Mouse (Mus musculus) CD4-positive, CD25-positive, alpha-beta regulatory T cell, adult 4 months (primary cell): ENCODE measurements at regions not wholly inside any gene's neighbourhood (a gene's known extent, or its start where the extent isn't known, plus 50 kb on each side); places are given as distances from the start of the nearest gene placed in this dataset.

ENCODE experiments used
- ATAC-seq: one replicate; pipeline ENCODE4 v1.8.0; 2017

DNA sequence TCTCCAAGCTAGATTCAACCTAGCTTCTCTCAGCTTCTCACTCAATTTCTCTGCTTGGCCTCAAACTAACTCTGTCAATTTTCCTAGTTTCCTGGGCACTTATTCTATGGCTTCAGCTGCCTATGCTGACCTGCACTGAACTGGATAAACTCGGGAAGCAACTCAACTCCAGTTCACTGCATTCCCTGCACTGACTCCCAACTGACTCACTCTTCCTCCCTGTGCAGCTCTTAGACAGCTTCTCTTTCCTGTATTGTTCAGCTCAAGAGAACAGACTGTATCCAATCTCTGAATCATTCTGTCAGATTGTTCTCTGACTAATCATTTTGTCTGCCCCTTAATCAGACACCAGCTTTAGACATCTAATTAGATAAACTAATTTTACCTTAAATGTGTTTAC is 581.4 kb upstream of the N6amt1 start:
- no peak for ATAC-seq

DNA sequence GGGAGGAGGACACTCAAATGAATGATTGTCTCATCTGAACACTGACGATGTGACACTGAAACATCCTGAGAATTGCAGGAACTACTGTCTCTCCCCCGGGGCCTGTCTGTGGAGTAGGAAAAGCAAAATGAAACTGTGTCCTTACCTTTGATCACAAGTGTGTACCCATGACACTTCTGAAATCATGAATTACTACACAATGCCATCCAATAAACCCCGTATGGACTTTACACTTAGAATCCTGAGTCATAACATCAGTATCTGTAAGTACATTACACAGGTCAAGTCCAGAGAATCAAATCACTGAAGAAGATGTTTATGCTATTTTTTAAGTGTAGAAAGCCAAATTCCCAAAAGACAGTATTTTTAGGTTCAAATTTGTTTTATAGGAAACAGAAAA is 585.1 kb upstream of the N6amt1 start:
- no peak for ATAC-seq

DNA sequence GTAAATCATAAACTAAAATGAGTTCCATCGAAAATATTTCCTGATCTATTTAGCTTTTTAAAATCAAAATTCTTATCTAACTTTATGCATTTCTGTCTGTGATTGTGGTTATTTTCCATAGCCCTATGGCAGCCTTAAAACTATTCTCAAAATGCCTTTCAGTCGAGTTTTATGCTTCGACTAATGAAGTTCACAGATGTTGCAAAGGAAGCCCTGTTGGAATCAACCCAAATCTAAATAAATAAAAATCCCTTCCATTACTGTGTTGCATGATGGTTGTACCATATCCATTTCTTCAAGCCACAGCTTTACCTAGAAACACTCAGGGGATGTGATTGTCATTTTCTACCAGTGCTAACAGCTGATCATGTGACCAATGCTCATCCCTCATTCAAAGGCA is 585.6 kb upstream of the N6amt1 start:
- ATAC-seq: no peak

DNA sequence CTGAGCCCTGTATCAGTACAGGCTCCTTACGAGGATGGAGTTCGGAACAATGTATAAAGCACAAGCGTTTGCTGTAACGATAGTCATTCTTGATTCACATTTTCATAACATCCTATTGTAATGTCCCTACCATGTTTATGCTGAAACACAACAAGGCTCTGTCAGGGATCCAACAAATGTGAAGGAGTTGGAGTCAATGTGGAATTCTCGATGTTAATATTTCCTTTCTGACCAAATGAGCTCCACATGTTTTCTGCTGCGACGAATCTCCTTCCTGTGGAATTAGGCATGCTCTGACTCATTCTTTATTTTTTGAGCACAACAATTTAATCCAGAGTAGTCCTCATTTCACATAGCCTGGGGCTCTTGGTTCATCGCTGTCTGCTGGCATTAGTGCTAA is 588.0 kb upstream of the N6amt1 start:
- no peak for ATAC-seq

DNA sequence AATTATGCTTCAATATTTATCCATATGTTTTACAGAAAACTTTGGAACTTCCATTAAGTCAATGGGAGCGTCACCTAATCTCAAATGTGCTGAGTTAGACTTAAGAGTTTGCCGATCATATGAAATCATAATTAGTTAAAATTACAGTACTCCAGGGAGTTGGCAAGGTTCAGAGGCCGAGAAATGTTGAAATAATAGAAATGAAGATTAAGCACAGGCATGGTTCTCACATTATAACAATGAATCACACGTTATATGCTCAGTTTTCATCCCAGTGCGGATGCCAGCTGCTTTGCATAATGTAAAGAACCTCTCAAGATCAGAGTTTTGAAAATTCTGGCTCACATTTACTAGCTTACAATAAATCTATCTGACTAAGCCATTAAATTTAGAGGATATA is 612.7 kb upstream of the N6amt1 start:
- ATAC-seq: no peak

DNA sequence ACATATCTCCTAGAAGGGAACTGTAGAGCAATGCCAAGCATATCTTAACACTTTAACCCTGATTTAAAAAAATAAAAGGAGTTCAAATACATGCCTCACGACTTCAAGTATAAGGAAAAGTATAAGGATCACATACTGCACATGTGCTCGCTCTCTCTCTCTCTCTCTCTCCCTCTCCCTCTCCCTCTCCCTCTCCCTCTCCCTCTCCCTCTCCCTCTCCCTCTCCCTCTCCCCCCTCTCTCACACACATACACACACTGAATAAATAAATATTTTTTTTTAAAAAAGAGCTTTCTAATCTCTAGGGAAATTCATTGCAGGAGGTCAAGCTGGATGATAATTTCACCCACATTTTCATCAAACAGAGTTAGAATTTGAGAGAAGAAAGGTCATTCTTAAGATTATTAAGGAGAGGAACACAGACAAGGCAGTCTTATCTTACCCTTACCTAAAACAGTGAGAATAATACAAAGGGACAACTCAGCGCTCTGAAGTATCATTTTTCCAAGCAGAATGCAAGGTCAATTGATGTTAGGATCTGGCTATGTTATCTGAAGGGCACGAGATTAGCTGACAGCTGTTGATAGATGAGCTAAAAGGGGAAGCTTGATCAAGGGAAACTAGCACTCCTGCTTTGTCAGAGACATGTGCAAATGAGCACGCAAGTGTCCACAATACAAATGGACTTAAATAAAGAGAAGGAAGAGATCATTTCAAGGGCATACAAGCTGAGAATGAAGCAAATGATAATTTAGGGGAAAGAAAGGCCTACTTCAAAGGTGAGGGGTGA is 634.8 kb upstream of the N6amt1 start:
- ATAC-seq: no peak

DNA sequence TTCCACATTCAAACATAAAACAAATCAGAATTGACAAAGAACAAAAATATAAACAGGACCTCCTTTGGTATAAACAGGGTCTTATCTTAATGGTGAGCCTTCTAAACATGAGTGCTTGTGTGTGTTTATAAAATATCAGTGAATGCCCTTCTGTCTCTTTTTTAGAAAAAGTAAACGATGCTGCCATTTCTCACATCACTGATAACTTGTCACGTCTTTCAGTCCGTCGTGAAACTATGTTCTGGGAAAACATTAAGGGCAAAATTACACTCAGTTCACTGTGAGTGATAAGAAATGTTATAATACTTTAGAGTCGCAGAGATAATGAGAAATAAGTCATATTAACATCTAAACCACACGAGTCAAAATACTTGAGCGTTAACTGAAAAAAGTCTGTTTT is 635.6 kb upstream of the N6amt1 start:
- ATAC-seq: no peak

DNA sequence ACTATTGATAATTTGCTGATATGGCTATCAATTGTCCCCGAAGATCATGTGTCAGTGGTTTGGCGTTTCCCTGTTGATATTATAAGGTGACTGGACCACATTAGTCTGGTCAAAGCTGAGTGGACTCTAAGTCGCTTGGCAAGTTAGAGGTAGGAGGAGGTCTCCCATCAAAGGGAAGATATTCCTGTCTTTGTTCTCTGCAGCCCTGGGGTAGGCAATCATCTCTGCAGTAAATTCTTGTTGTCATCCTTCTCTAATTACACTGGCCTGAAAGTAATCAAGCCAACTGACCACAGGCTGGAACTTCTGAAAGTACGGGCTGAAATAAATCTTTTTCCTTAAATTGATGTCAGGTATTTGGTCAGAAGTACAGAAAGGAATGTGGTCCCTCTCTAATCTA is 652.3 kb upstream of the N6amt1 start:
- no peak for ATAC-seq

DNA sequence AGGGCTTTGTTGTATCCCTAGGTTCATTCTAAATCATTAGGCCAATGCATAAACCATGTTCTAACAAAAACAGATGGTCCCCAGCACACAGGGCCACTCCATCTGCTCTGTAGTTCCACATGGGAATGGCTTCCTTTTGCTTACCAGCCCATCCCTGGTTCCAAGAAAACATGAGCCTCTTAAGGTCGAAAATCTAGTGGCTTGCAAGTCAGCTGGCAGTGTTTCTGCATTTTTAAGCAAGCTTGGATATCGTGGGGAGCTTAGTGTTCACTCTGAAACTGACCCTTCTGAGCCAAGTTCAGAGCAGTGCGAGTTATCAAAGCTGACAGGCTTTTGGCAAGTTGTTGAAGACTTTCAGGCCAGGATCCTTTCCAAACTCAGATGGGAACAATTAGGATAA is 659.5 kb upstream of the N6amt1 start:
- no peak for ATAC-seq

DNA sequence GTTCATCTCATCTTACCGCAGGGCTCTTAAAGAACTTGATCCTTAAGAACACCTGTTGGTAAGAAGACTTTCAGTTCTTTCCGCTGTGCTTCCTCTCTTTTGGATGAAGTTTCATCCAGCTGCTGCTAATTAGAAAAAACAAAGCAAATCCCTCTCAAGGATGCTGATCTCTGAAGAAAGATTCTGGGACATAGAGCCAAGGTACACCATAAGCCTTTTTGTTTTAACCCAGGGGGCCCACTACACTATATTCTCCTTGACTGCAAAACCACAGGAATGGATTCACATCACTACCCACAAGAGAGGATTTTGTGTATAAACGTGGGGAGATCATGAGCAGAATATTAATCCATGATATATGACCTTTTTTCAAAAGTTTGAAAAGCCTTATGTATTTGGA is 694.8 kb upstream of the N6amt1 start:
- no peak for ATAC-seq

DNA sequence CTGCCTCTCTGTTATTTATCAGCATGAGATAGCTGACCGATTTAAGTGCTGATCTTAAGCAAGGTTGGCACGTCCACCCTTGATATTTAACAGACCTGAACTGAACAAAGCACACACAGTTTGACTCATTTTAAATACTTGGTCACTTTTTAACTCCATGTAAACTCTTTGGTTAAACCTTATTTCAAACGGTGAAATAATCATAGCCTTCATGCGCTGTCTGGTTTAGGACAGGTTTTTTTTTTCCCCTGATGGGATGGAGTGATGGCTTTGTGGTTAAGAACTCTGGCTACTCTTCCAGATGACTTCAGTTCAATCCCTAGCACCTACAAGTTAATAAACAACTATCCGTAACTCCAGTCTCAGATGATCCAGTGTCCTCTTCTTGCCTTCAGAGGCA is 706.7 kb upstream of the N6amt1 start:
- no peak for ATAC-seq

DNA sequence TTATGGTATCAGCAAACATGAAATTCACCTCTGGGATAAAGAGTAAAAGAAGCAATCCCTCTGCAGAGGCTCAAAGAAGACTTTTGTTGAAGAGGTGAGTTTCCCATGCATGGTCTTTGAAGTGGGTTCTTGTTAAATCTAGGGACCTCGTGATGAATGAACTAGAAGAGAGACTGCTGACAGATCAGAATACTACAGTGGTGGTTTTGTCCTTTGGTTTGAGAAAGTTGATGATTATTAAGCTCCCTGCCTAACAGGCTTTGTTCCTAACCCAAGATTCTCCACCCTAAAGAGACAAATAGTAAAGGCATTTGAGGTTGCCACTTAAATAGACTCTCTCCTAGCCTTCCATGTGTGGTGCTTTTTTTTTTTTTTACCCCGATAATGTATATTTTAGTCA is 707.2 kb upstream of the N6amt1 start:
- no peak for ATAC-seq

DNA sequence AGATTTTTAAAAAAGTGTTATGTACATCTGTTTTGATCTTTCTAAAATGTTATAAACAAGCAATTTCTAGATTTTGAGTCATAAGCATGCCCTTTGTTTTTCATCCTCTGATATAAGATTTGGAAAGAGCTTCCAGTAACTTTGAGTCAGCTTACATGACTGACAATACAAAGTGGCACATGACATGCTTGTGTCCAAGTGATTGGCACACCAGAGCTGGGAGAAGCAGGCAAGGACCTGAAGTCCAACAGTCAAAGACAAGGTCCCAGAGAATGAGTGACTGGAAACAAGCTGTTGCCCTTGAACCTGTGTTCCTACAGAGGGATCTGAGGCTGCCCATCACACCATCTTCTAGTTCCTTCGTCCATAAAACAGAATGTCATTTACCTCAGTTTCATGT is 708.5 kb upstream of the N6amt1 start:
- no peak for ATAC-seq

DNA sequence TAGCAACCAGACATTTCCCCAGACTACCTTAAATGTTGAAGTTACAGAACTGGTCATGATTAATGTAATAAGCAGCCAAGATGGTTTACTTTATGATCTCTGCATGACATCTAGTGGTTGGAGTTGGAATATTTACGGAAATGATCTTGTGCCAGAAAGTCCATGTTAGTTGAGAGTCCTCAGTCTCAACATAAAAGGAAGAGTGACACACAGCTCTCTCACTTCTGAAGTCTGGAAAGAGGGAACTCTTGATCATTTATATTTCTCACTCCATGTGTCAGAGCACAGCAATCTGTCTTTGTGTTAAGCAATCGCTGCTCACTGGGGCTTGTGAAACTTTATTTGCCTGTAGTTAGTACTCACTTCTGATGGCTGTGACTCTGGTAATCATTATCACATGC is 709.1 kb upstream of the N6amt1 start:
- no peak for ATAC-seq

DNA sequence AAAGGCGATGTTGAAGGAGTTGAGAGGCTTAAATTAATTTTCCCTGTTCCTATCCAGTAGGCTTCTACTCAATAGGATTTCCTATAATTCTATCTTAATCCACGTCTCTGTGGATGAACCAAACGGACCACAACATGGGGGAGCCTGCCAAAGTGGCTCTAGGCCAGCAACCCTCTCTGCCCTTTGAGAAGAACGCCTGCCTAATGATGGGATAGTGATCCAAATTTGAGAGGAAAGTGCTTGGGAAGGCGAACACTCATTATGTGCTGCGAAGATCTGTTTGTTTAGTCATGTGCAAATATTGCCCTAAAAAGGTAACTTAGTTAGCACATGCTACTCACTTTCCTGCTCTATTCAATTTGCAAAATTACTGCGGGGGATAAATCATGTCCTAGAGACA is 702.5 kb upstream of the Adamts5 start:
- no peak for ATAC-seq

DNA sequence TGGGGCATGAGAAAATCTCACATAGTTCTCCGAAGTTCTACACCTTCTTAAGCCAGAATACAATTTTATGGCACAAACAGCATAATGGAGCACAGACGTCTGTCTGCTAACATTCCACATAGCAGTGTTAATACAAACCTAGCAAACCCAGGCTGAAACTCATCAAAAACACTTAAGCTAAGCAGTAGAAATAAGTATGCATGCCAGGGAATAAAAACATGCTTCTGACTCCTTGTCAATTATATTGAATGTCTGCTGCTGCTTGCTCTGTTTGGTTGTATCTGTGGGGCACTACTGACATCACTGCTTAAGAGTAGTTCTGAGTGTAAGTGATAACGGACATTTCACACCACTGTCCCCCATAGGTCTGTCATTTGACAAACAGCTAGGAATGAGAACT is 693.4 kb upstream of the Adamts5 start:
- ATAC-seq: no peak

DNA sequence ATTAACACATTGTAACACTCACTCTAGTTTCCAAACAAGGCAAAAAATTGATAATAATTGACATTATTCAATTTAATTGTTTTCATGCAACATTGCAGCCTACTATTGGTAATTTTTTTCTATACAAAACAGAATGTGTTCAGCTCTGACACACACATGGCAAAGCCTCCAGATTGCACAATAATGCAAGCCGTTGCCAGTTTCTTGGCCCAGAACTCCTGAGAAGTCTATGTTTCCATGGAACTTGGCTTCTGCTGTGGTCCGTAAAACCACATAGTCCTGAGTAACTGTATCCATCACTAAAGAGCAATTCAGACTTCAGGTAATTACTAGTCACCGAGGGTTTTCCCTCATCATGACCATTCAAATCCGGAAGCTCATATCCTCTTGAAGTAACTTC is 684.4 kb upstream of the Adamts5 start:
- ATAC-seq: no peak

DNA sequence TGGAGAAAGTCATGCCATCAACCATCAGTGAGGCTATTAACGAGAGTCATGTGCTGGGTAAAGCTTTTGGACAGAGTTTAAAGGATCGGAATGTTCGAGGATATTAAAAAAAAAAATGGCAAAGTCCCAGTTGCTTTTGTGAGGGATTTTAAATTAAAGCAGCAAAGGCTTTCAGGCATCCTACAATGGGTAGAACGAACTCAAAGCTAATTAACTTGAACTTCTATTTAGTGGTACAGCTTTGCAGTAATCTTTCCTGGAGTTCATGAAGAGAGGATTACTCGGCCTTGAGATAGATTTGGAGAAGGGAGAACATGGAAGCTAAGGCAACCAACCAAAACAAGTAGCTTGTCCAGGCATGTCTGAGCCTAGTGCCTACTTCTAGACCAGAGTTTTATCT is 676.7 kb upstream of the Adamts5 start:
- ATAC-seq: no peak

DNA sequence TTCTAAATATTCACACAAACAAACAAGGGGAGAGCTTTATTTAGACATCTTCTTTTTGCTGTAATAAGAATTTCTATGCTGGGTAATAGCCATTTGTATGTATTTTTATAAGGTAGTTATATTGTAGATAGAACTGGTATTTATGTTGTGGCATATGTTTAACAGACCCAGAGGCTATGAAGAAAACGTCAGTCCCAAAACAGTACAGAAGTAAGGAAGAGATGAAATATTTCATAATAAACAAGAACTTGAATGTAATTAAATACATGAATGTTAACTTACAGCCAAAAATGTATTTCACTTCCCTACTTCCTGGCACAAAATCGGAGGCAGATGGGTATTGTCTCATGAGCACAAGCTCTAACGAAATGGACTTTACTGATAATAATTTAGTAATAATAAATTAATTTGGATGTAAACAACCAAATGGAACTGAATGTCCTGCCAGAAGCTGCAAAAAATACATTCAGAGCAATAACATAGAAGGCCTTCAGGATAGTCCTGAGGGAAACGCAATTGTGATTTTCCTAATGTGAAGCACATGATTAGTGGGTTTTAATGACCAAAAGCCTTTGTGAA is 645.9 kb upstream of the Adamts5 start:
- no peak for ATAC-seq

DNA sequence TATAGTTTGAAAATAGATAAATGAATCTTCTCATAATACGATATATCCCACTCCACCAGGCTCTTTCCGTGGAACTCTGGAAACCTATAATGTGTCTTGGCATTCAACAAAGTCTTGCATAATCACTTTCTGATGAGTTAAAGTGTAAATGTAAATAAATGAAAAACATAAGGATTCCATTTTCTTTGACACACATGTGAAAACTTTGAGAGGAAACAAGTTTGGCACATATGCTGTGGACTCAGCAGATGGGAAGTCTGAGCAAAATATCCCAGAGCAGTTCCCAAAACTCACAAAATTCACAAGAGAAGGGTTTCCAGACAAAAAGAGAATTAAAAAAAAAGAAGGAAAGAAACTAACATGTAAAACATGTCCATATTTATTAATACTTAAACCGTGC is 645.3 kb upstream of the Adamts5 start:
- no peak for ATAC-seq

DNA sequence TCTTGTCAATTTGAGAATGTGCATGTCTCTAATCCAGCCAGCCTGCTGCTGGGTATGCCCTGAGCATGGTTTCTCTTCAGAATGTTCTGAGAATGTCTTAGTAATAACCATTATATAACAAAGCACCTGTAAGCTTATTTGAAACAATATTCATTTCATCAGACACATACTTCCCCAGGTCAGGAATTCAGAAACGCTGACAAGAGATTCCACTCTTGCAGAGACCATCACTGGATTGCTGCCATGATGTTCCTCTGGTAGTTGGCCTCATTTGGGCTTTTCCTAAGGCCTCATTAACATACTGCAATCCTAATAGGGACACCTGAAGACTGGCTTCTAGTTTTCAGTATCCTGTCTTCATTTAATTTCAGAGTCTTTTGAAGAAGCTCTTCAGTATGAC is 642.5 kb upstream of the Adamts5 start:
- no peak for ATAC-seq

DNA sequence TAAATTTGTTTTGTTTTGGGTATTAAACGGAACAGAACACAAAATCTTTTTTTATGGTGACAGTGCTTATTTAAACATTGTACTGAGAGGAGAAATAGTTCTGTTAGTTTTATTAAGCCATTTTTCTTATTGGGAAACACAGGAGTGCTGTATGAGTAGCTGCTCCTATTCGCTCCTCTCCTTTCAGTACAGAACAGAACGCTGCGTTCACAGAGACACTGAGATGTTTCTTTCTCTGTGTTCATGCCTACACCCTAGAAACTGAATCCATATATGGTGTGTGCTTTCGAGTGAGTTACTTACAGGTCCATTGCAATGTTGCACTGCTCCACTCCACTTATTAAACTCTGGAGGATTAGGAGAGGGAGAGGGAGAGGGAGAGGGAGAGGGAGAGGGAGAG is 634.9 kb upstream of the Adamts5 start:
- no peak for ATAC-seq

DNA sequence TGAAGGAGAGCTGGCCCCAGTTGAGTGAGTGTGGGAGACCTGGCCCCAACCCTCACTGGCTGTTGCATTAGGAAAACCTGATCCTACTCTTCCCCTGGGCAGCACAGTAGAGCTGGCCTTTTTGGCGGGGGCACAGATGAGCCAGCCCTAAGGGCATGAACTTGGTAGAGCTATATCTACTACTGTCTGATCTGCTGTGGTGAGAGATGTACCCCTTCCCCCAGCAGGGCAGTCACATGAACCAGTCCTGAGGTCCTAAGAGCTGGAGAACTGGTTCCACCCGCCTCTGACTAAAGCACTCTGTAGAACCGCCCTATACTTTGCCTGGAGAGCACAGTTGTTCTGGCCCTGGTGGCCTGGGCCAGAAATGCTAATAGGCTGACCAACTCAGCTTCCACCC is 622.5 kb upstream of the Adamts5 start:
- ATAC-seq: no peak

DNA sequence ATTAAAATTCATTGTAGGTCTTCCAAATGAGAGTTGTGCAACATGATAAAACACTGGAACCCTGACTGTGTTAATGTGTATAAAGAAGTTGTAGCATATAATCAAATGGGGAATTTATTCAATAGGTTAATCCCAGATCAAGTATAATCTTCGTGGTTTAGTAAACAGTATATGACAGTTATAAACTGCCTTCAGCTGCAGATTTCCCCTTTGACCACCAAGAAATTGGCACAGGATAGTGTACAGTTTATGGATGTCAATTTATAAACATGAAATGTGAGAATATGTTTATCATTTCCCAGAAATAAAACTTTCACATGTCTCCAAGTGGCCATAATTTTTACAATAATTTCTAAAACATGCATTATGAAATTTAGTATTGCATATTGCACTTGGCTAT is 615.3 kb upstream of the Adamts5 start:
- ATAC-seq: no peak

DNA sequence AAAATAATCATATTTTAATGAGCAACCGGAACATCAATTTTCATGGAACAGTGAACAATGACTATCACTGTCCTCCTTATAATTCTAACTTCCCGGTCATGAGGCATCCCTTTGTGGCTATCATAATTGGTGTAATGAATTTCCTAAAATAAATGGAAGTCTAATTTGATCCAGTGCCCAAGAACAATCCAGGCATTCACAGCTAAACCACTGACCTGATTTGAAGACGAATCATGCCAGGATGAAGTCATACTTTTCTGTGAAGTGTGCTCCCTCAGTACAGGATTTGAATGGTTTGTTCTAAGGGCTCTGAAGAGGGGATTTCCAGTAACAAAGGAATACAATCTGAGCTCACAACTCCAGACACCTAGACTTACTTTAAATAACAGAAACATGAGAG is 614.5 kb upstream of the Adamts5 start:
- ATAC-seq: no peak
